In genomic region chr7:130288719-130289427, GRCm38 (mm10) we compare ENCODE assay signal across 9 mouse cellular contexts.
DNase-seq lines count a peak whose midpoint lies in the region; ATAC-seq lines count a peak whose summit lies in the region.
"Had no signal": no experiment of that assay in that cellular context is flagged by ENCODE, and none has a peak within 500 bp of the region (broad histone marks: within the 10 kb centered on the region; RNA-seq: fewer than 3 reads in every experiment).

No protein-coding gene starts in this region.

- no peaks in the 10 kb centered on the region for H3K36me3 ChIP-seq in heart, embryonic 12.5 days
- no peaks in the 10 kb centered on the region for H3K36me3 ChIP-seq in hindbrain, embryonic 15.5 days
- H3K36me3 ChIP-seq in midbrain, embryonic 11.5 days (ENCODE audit: control insufficient read depth, insufficient read depth, low read length): no peaks in the 10 kb centered on the region

- H3K4me3 ChIP-seq in heart, embryonic 12.5 days: no peak overlapping the region
- no peak overlapping the region for H3K4me3 ChIP-seq in hindbrain, embryonic 15.5 days
- H3K4me3 ChIP-seq in midbrain, embryonic 11.5 days (ENCODE audit: low read depth, low read length): no peak overlapping the region
- H3K4me3 ChIP-seq: heart, adult 2 months had no signal

- intact Hi-C loops in heart, postnatal 25 days (cut with DNase I): no loop called here

- H3K4me1 ChIP-seq in heart, embryonic 12.5 days (replicated peaks): peaks cover 32% of the 10 kb centered on the region
- peaks cover 16% of the 10 kb centered on the region for H3K4me1 ChIP-seq in hindbrain, embryonic 15.5 days (replicated peaks)
- H3K4me1 ChIP-seq in midbrain, embryonic 11.5 days (ENCODE audit: control insufficient read depth, insufficient read depth, low read length): peaks cover 16% of the 10 kb centered on the region

- 0 out of 2 replicates have a peak overlapping the region, but pooled peaks have one; percentile 13 for H3K4me2 ChIP-seq in heart, embryonic 12.5 days
- H3K4me2 ChIP-seq in hindbrain, embryonic 15.5 days: peak overlapping the region; percentile 25
- peak overlapping the region; percentile 7; the same call in 1 of the 2 replicates for H3K4me2 ChIP-seq in midbrain, embryonic 11.5 days

- no peak for ATAC-seq in heart, embryonic 12.5 days (ENCODE audit: insufficient number of reproducible peaks, low FRiP score)
- no peak for ATAC-seq in hindbrain, embryonic 15.5 days (ENCODE audit: low FRiP score, low read depth)
- no peak for ATAC-seq in midbrain, embryonic 11.5 days (ENCODE audit: low FRiP score)

- H3K9me3 ChIP-seq in heart, embryonic 12.5 days (replicated peaks): no peaks in the 10 kb centered on the region
- no peaks in the 10 kb centered on the region for H3K9me3 ChIP-seq in hindbrain, embryonic 15.5 days
- no peaks in the 10 kb centered on the region for H3K9me3 ChIP-seq in midbrain, embryonic 11.5 days (ENCODE audit: control insufficient read depth, low read length)

- H3K27me3 ChIP-seq in heart, embryonic 12.5 days (replicated peaks): peaks cover 20% of the 10 kb centered on the region; the same call in 1 of the 2 replicates
- H3K27me3 ChIP-seq in hindbrain, embryonic 15.5 days: no peaks in the 10 kb centered on the region
- peaks cover 2% of the 10 kb centered on the region; the same call in 1 of the 2 replicates for H3K27me3 ChIP-seq in midbrain, embryonic 11.5 days (ENCODE audit: control insufficient read depth, insufficient read depth, low read length)

- WGBS in heart, embryonic 12.5 days: 60% methylated on average over 11 of the region's 11 CpGs
- 52% methylated on average over 11 of the region's 11 CpGs for WGBS in hindbrain, embryonic 15.5 days
- WGBS in midbrain, embryonic 11.5 days: 42% methylated on average over 11 of the region's 11 CpGs

- H3K27ac ChIP-seq in heart, embryonic 12.5 days (ENCODE audit: poor library complexity, severe bottlenecking): no peak overlapping the region
- no peak overlapping the region for H3K27ac ChIP-seq in hindbrain, embryonic 15.5 days (replicated peaks)
- H3K27ac ChIP-seq in midbrain, embryonic 11.5 days (ENCODE audit: low read depth, low read length): no peak overlapping the region
- H3K27ac ChIP-seq: heart, adult 2 months had no signal

- DNase-seq in heart, postnatal 25 days (ENCODE audit: low spot score): no peak
- peak; percentile 45 to 49 for DNase-seq in adrenal gland, postnatal 36 days
- DNase-seq in midbrain, embryonic 11.5 days (ENCODE audit: low spot score, missing footprints): peak; percentile 93
- no peak for DNase-seq in layer of hippocampus, adult 9-10 months (ENCODE audit: low spot score)
- DNase-seq in layer of hippocampus, postnatal 25 days (ENCODE audit: extremely low spot score in 1 of 2, low spot score in 1 of 2): no peak
- no peak for DNase-seq in ovary, postnatal 10 days (ENCODE audit: low spot score)

- no peak overlapping the region for H3K9ac ChIP-seq in heart, embryonic 12.5 days
- H3K9ac ChIP-seq in hindbrain, embryonic 15.5 days: no peak overlapping the region
- no peak overlapping the region for H3K9ac ChIP-seq in midbrain, embryonic 11.5 days (ENCODE audit: low read length)

Comparison
In these comparisons a context has a peak if more than half of its experiments do, and no peak if none do; other contexts are left out.
1. DNase-seq: peak in adrenal gland, postnatal 36 days (2 of 2) and midbrain, embryonic 11.5 days (single experiment); none in heart, postnatal 25 days (single experiment), layer of hippocampus, adult 9-10 months (single experiment), layer of hippocampus, postnatal 25 days (0 of 2) and ovary, postnatal 10 days (single experiment).
2. Peak in every context shown above with its lines, with median percentiles within 50 percentile points of each other: H3K4me2 ChIP-seq.